Mouse (Mus musculus) left cerebral cortex, postnatal 25 days (tissue): ENCODE measurements around the gene Afap1. TPM values are rescaled to one million over a fixed set of nuclear protein-coding genes. Genes with fewer than 3 reads are reported as not detected.

ENCODE experiments used
- DNase-seq, 2 experiments: peaks; one replicate each; pipeline ENCODE4 v3.0.0; 2022; ENCODE audit warnings: low spot score in 2 of 2, mixed read lengths in 1 of 2
- intact Hi-C: fragments of 180-260 bp; cut with DNase I; formaldehyde crosslinking; loops from one replicate; pipeline ENCODE4 v1.15.1; 2025
- total RNA-seq, 2 experiments: library from RNA; stranded (reverse); gene quantifications; 2 replicates each; pipeline ENCODE4 v1.2.3; 2021

The Afap1 gene
- total RNA-seq, 2 experiments from 2014 or later, result 30.3 to 31.1 TPM

- intact Hi-C loops, result no loop called here
- DNase-seq, result no peak
Observed at GRCm38 (mm10) chr5:36006586-36006985, 113.5 kb downstream of the Afap1 start.

DNA sequence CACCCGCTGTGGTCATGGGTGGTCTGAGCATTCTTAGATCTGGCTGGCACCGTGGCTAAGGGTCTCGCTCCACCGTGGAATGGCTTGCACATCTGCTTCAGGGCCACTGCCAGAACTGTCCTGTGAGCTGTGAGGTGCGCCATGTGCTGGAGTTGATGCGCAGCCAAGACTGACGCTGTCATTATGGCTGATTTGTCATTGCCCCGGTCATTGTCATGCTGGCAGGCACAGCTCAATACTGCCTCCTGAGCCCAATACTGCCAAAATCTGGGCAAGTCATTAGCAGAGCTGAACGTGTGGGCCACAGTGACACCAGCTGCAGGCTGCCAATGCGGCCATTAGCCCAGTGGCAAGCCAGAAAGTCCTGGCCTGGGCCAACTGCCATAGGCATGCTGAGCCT, 114.5 kb downstream of the Afap1 start:
- intact Hi-C loops, result no loop called here

GRCm38 (mm10) chr5:36009405-36009804, 116.3 kb downstream of the Afap1 start:
- intact Hi-C loops, result no loop called here
- no peak for DNase-seq

More for the DNA sequence above, 114.5 kb downstream of the Afap1 start:
- no peak for DNase-seq

DNA sequence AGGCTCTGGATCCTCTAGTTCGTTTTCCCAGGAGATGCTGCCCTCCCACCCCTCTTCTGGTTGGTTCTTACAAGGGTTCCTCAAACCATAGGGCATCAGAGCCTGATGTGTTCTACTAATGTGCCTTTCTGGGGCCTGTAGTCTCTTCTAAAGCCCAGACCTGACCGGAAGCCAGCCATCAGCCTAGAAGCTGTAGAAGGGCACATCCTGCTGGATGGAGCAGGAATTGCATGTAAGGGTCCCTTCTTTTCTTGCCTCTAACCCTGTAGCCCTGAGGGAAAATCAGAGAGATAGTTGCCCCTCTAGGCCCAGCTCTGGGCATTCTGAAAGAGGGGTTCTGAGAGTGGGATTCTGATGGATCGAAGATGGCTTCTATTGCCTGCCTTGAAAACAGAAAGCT, 125.2 kb downstream of the Afap1 start:
- intact Hi-C loops, result no loop called here
- DNase-seq, result no peak

DNA sequence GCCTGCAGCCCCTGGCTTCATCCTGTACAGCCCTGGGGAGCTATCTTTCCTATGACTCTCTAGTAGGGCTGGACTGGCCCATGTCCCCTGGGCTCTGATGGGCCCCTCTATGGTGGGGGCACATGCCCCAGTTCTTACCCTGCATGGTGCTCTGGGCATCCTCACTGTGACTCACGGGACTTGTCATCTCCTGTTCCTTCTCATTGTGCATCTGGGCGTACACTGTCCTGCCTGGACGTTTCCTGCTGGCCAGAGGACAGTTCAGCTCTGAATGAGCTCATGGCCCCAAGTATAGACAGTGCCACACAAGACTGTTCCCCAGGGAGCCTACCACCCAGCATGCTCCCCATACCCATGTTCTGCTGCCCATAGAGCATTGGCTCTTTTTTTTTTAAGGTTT, 128.0 kb downstream of the Afap1 start:
- DNase-seq, result no peak
- intact Hi-C loops, result no loop called here

DNA sequence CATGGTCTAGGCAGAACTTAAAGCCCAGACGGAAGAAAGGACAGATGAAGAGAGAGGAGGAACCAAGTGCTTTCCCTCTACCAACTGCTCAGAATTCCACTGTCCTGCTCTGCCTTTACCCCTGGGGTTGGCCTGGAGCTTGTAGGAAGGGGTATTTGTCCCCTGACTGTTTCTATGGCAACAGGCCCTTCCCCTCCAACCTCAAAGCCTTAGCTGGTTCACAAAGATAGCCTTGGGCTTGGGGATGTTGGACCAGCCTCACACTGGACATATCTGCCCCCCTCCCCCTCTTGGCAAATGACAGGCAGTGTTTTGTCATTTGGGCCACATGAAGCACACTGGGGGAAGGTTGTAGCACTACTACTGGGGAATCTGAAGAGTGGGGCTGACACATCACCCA, 129.2 kb downstream of the Afap1 start:
- intact Hi-C loops, result no loop called here

DNA sequence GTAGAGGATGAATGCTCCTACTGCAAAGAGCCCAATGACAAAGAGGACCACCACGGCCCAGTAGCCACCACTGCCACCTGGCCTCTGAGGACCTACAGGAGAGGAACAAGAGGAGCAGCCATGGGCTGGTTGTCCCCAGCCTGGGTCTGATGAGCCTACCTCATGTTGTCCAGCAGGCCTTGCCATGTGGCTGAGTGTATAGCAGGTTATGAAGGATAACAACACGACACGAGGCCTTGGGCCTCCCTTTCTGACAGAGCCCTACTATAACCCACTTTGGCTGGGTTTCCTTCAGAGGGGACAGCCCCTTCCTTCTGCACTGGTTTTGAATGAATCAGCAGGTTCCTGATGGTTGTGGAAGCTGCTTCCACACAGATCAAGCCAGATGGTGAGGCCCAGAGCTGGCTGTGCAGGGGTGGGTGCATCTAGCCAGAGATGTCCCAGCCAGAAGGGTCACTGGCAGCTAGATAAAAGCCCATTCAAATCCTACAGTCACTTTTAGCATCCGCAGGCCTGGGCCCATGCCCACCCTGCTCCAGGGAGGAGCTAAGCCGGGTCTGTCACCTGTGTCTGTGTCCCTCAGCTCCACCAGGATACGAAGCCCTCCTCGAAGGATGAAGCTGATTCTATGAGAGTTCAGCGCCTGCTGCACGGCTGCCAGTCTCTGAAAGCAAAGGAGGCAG, 131.0 kb downstream of the Afap1 start:
- intact Hi-C loops, result no loop called here
- DNase-seq, result peak in 1 of 2 experiments; percentile 46

More for the DNA sequence above, 129.2 kb downstream of the Afap1 start:
- DNase-seq, result no peak

GRCm38 (mm10) chr5:36025076-36025475, 132.0 kb downstream of the Afap1 start:
- DNase-seq, result peak in 1 of 2 experiments; percentile 38
- intact Hi-C loops, result no loop called here

GRCm38 (mm10) chr5:36033531-36034426, 140.7 kb downstream of the Afap1 start:
- peak; percentile 64 to 74 for DNase-seq
- intact Hi-C loops, result loop anchor here (1.0 to 5.0 kb wide), 2 partner anchors 179 to 365 kb away; partner anchors contain the start of gene Sorcs2

DNA sequence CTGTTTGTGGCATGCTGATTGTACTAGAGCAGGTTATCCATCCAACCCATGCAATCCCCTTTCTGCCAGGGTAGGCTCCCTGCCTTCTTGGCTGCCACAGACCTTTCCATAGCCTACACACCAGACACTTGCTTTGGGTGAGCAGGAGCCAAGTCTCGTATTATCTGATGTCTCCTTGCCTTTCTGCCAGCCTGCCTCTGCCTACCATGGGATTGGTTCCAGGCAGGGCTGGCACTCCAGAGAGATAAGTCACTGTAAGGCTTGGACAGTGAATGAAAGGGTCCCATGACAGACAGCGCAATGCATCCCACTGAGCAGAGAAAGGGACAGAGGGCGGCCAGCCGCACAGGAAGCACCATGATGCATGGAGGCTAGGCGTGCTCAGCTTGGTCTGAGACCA, 146.5 kb downstream of the Afap1 start:
- intact Hi-C loops, result no loop called here
- DNase-seq, result no peak

- DNase-seq, result peak; percentile 11 to 37
- intact Hi-C loops, result no loop called here
Observed at GRCm38 (mm10) chr5:36040398-36041235, 147.5 kb downstream of the Afap1 start.

DNA sequence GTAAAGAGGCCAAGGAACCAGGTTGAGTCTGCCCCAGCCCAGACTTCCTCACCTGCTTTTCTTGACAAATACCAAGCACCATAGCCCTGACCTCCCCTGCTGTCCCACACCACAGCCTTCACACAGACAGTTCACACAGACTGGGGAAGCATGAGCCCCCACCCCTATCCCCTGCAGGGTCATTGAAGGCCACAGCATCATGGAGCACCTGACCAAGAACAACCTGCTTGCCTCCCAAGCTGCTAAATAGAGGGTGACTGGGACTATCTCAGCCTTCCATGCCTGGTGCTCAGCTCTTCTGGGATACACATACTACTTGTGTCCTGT, 148.1 kb downstream of the Afap1 start:
- intact Hi-C loops, result no loop called here
- DNase-seq, result no peak

DNA sequence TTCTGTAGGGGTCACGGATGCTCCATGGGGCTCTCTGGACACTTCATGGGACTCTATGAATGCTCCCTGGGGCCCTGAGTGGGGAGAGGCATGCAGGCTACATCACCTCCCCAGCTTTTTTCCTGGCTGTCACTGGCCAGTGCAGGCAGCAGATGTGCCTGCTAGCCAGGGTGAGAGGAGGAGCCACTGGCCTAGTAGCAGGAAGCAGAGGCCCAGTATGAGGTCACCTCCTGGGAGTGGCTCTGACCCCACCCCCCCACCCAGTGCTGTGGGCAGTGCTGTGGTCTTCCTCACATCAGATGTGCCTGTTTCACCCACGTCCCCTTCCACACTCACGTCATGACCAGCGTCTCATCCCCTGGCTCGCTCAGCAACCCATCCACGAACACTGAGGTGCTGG, 148.6 kb downstream of the Afap1 start:
- DNase-seq, result no peak
- intact Hi-C loops, result no loop called here

DNA sequence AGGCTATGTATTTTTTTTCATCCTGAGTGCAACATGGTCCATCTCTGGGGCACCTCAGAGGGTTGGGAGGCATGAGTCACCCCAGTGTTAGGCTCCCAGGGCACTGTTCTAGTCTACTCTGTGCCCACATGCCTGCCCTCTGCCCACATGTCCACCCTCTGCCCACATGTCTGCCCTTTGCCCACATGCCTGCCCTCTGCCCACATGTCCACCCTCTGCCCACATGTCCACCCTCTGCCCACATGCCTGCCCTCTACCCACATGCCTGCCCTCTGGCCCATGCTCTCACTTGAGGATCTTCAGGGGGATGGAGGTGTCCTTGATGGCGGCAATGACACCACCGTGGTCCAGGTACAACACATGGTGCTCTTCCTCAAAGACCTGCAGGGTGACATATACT, 150.0 kb downstream of the Afap1 start:
- intact Hi-C loops, result no loop called here
- DNase-seq, result no peak

Other genes starting within 250 kb of the Afap1 start
- 1 to 10 TPM; 6.4 to 7.4 TPM for gene Htra3, start 213.5 kb upstream of the Afap1 start, total RNA-seq
- 1 to 10 TPM; 2.7 to 3.0 TPM for gene Sh3tc1, start 153.3 kb upstream of the Afap1 start, total RNA-seq
- gene Ablim2, start 135.4 kb upstream of the Afap1 start, total RNA-seq, result 100 to 1,000 TPM; 175 to 209 TPM